Mouse (Mus musculus) neural tube, embryonic 12.5 days (tissue): Measurements from ENCODE around the gene Nfia. TPM values are rescaled to one million over a fixed set of nuclear protein-coding genes. Genes with fewer than 3 reads are reported as not detected.
A peak's percentile ranks its signal among the peaks of the same experiment; 100 is the strongest.

Source experiments
- ATAC-seq: fragments of 200-750 bp; cut with Nextera tagmentation; 2 replicates; pipeline ENCODE4 v1.8.0; 2017; ENCODE audit warnings: low read depth, mild to moderate bottlenecking, moderate TSS enrichment, moderate library complexity; ENCODE audit not compliant: low FRiP score
- H3K27ac ChIP-seq: fragments of 300-500 bp; sonication (generic); 2 replicates; pipeline ENCODE4 v1.5.1; 2016
- H3K27me3 ChIP-seq: fragments of 300-500 bp; sonication (generic); replicated peaks from 2 replicates; pipeline ENCODE4 v1.6.1; 2016; ENCODE audit warnings: mild to moderate bottlenecking
- H3K36me3 ChIP-seq: fragments of 300-500 bp; sonication (generic); 2 replicates; pipeline ENCODE4 v1.6.1; 2016; ENCODE audit warnings: mild to moderate bottlenecking
- H3K4me1 ChIP-seq: fragments of 300-500 bp; sonication (generic); 2 replicates; pipeline ENCODE4 v1.6.1; 2016
- H3K4me2 ChIP-seq: fragments of 300-500 bp; sonication (generic); replicated peaks from 2 replicates; pipeline ENCODE4 v1.6.1; 2016; ENCODE audit warnings: mild to moderate bottlenecking
- H3K4me3 ChIP-seq: fragments of 300-500 bp; sonication (generic); 2 replicates; pipeline ENCODE4 v1.5.1; 2016
- H3K9ac ChIP-seq: fragments of 300-500 bp; sonication (generic); 2 replicates; pipeline ENCODE4 v1.6.1; 2016; ENCODE audit warnings: mild to moderate bottlenecking
- H3K9me3 ChIP-seq: fragments of 300-500 bp; sonication (generic); 2 replicates; pipeline ENCODE4 v1.6.1; 2016; ENCODE audit warnings: mild to moderate bottlenecking
- WGBS: fragments of 180-500 bp; shearing (Covaris S2); methylation state at CpG from one replicate; pipeline ENCODE4 v1.1.7; 2016; 5-methylcytosine and 5-hydroxymethylcytosine counted together
- polyA plus RNA-seq: library from polyadenylated mRNA; unstranded; fragments of >200 nt; fragmentation: Nextera tagmentation; extraction: Ambion mirVana; gene quantifications from 2 replicates; pipeline ENCODE4 v1.2.1, GENCODE M21; 2016

The Nfia gene
- polyA plus RNA-seq, 1 experiment from 2014 or later, result 42.4 TPM

- Histone ChIP-seq H3K4me3 (no peak overlapping the region), H3K27me3 (no peaks in the 10 kb centered on the region), H3K27ac (no peak overlapping the region), H3K4me1 (peaks cover 2% of the 10 kb centered on the region; the same call in 1 of the 2 replicates), H3K4me2 (no peak overlapping the region), H3K9me3 (no peaks in the 10 kb centered on the region), H3K9ac (no peak overlapping the region), H3K36me3 (no peaks in the 10 kb centered on the region)
- no peak for ATAC-seq
- WGBS, result 88% methylated on average over 5 of the region's 5 CpGs
Observed at GRCm38 (mm10) chr4:97767516-97767915, 5.0 kb upstream of the Nfia start.

- ATAC-seq, result no peak
- peaks cover 2% of the 10 kb centered on the region; the same call in 1 of the 2 replicates for H3K4me1 ChIP-seq
- no peak overlapping the region for H3K4me3 ChIP-seq
- no peak overlapping the region for H3K9ac ChIP-seq
- H3K27me3 ChIP-seq, result no peaks in the 10 kb centered on the region
- no CpG with 5 or more reads among the region's 1 CpGs for WGBS
- no peaks in the 10 kb centered on the region for H3K9me3 ChIP-seq
- H3K36me3 ChIP-seq, result no peaks in the 10 kb centered on the region
- H3K27ac ChIP-seq, result no peak overlapping the region
- no peak overlapping the region for H3K4me2 ChIP-seq
Observed at GRCm38 (mm10) chr4:97769861-97770260, 2.7 kb upstream of the Nfia start.

- WGBS, result 17% methylated on average over 5 of the region's 5 CpGs
- no peak for ATAC-seq
- peak overlapping the region; percentile 34 for H3K4me3 ChIP-seq
- H3K27me3 ChIP-seq, result 0 out of 2 replicates have a peak, but pooled peaks cover 2% of the 10 kb centered on the region
- no peaks in the 10 kb centered on the region for H3K9me3 ChIP-seq
- H3K9ac ChIP-seq, result peak overlapping the region; percentile 45
- peaks cover 10% of the 10 kb centered on the region; the same call in 1 of the 2 replicates for H3K4me1 ChIP-seq
- peak overlapping the region; percentile 61 for H3K4me2 ChIP-seq
- H3K27ac ChIP-seq, result no peak overlapping the region
- no peaks in the 10 kb centered on the region for H3K36me3 ChIP-seq
Observed at GRCm38 (mm10) chr4:97771426-97771825, 1.1 kb upstream of the Nfia start.

- Histone ChIP-seq H3K4me1 (peaks cover 16% of the 10 kb centered on the region; the same call in 1 of the 2 replicates), H3K9ac (peak overlapping the region; percentile 45), H3K27me3 (0 out of 2 replicates have a peak, but pooled peaks cover 2% of the 10 kb centered on the region), H3K4me2 (peak overlapping the region; percentile 61), H3K27ac (peak overlapping the region; percentile 92), H3K4me3 (peak overlapping the region; percentile 34), H3K36me3 (no peaks in the 10 kb centered on the region), H3K9me3 (no peaks in the 10 kb centered on the region)
- WGBS, result under 1% methylated on average over 25 of the region's 25 CpGs
- ATAC-seq, result peak; percentile 93
Observed at GRCm38 (mm10) chr4:97772084-97772484, 450 bp upstream of the Nfia start.

GRCm38 (mm10) chr4:97773110-97773593 is 618 bp downstream of the Nfia start:
- H3K4me2 ChIP-seq, result peak overlapping the region; percentile 61
- H3K27ac ChIP-seq, result no peak overlapping the region
- ATAC-seq, result peak; percentile 61
- 0 out of 2 replicates have a peak, but pooled peaks cover 2% of the 10 kb centered on the region for H3K27me3 ChIP-seq
- peak overlapping the region; percentile 34 for H3K4me3 ChIP-seq
- under 1% methylated on average over 14 of the region's 14 CpGs for WGBS
- no peak overlapping the region for H3K9ac ChIP-seq
- no peaks in the 10 kb centered on the region for H3K9me3 ChIP-seq
- no peaks in the 10 kb centered on the region for H3K36me3 ChIP-seq
- peaks cover 16% of the 10 kb centered on the region; the same call in 1 of the 2 replicates for H3K4me1 ChIP-seq

- ATAC-seq, result no peak
- H3K36me3 ChIP-seq, result no peaks in the 10 kb centered on the region
- H3K27ac ChIP-seq, result no peak overlapping the region
- no peak overlapping the region for H3K4me3 ChIP-seq
- H3K4me1 ChIP-seq, result peaks cover 16% of the 10 kb centered on the region; the same call in 1 of the 2 replicates
- 40% methylated on average over 2 of the region's 2 CpGs for WGBS
- no peak overlapping the region for H3K9ac ChIP-seq
- H3K27me3 ChIP-seq, result 0 out of 2 replicates have a peak, but pooled peaks cover 2% of the 10 kb centered on the region
- no peaks in the 10 kb centered on the region for H3K9me3 ChIP-seq
- peak overlapping the region; percentile 61 for H3K4me2 ChIP-seq
Observed at GRCm38 (mm10) chr4:97773791-97774190, 1.3 kb downstream of the Nfia start.

- Histone ChIP-seq H3K4me3 (no peak overlapping the region), H3K9me3 (no peaks in the 10 kb centered on the region), H3K27ac (peak overlapping the region; percentile 15; the same call in 1 of the 2 replicates), H3K36me3 (no peaks in the 10 kb centered on the region), H3K27me3 (0 out of 2 replicates have a peak, but pooled peaks cover 2% of the 10 kb centered on the region), H3K9ac (no peak overlapping the region), H3K4me2 (peak overlapping the region; percentile 80), H3K4me1 (peaks cover 16% of the 10 kb centered on the region; the same call in 1 of the 2 replicates)
- WGBS, result 17% methylated on average over 4 of the region's 4 CpGs
- ATAC-seq, result no peak
Observed at GRCm38 (mm10) chr4:97774446-97774950, 2.0 kb downstream of the Nfia start.

GRCm38 (mm10) chr4:97775059-97775458 is 2.5 kb downstream of the Nfia start:
- Histone ChIP-seq H3K9me3 (no peaks in the 10 kb centered on the region), H3K36me3 (no peaks in the 10 kb centered on the region), H3K4me3 (no peak overlapping the region), H3K9ac (no peak overlapping the region), H3K4me2 (peak overlapping the region; percentile 80), H3K27me3 (0 out of 2 replicates have a peak, but pooled peaks cover 2% of the 10 kb centered on the region), H3K4me1 (peaks cover 16% of the 10 kb centered on the region; the same call in 1 of the 2 replicates), H3K27ac (0 out of 2 replicates have a peak overlapping the region, but pooled peaks have one; percentile 15)
- no peak for ATAC-seq
- under 1% methylated on average over 13 of the region's 13 CpGs for WGBS

GRCm38 (mm10) chr4:97775494-97776265 is 3.1 kb downstream of the Nfia start:
- no peaks in the 10 kb centered on the region for H3K36me3 ChIP-seq
- peaks cover 16% of the 10 kb centered on the region; the same call in 1 of the 2 replicates for H3K4me1 ChIP-seq
- H3K4me2 ChIP-seq, result peak overlapping the region; percentile 80
- peak overlapping the region; percentile 30 for H3K9ac ChIP-seq
- under 1% methylated on average over 20 of the region's 20 CpGs for WGBS
- ATAC-seq, result no peak
- H3K27me3 ChIP-seq, result 0 out of 2 replicates have a peak, but pooled peaks cover 2% of the 10 kb centered on the region
- no peak overlapping the region for H3K27ac ChIP-seq
- H3K4me3 ChIP-seq, result peak overlapping the region; percentile 22
- H3K9me3 ChIP-seq, result no peaks in the 10 kb centered on the region

- no peak for ATAC-seq
- peak overlapping the region; percentile 98 for H3K4me3 ChIP-seq
- H3K4me2 ChIP-seq, result peak overlapping the region; percentile 80
- no peak overlapping the region for H3K27ac ChIP-seq
- H3K27me3 ChIP-seq, result 0 out of 2 replicates have a peak, but pooled peaks cover 2% of the 10 kb centered on the region
- WGBS, result under 1% methylated on average over 10 of the region's 10 CpGs
- peaks cover 13% of the 10 kb centered on the region; the same call in 1 of the 2 replicates for H3K4me1 ChIP-seq
- peak overlapping the region; percentile 99 for H3K9ac ChIP-seq
- no peaks in the 10 kb centered on the region for H3K9me3 ChIP-seq
- H3K36me3 ChIP-seq, result no peaks in the 10 kb centered on the region
Observed at GRCm38 (mm10) chr4:97776388-97777080, 4.0 kb downstream of the Nfia start.

- Histone ChIP-seq H3K9ac (peak overlapping the region; percentile 99), H3K4me2 (peak overlapping the region; percentile 80), H3K9me3 (no peaks in the 10 kb centered on the region), H3K27ac (peak overlapping the region; percentile 84), H3K4me3 (peak overlapping the region; percentile 98), H3K36me3 (no peaks in the 10 kb centered on the region), H3K27me3 (0 out of 2 replicates have a peak, but pooled peaks cover 2% of the 10 kb centered on the region), H3K4me1 (peaks cover 13% of the 10 kb centered on the region; the same call in 1 of the 2 replicates)
- 0% methylated on average over 55 of the region's 77 CpGs for WGBS
- ATAC-seq, result peak; percentile 38
Observed at GRCm38 (mm10) chr4:97777081-97777705, 4.7 kb downstream of the Nfia start.
